Mouse (Mus musculus): ENCODE measurements around the gene Cav3. TPM values are rescaled to one million over a fixed set of nuclear protein-coding genes. Genes with fewer than 3 reads are reported as not detected.

Cav3 gene
- not detected for polyA plus RNA-seq (2014; fragmentation: Illumina TruSeq; extraction: RNeasy Lipid Tissue Mini Kit (QIAGEN cat#74804); ENCODE audit: low read depth, low replicate concordance)

GRCm38 (mm10) chr6:112459341-112459749 lies at the start of gene Cav3:
Cav3 (plus strand) TSS chr6:112459505.

GRCm38 (mm10) chr6:112489910-112490559 lies 30.7 kb downstream of the Cav3 start, which contains the start of gene Oxtr:
Oxtr (minus strand) TSS chr6:112489943.

Other genes with a start within 250 kb of the Cav3 start
- 0.50 TPM for gene Lmcd1, start 185.7 kb upstream of the Cav3 start, polyA plus RNA-seq (2014; fragmentation: Illumina TruSeq; extraction: RNeasy Lipid Tissue Mini Kit (QIAGEN cat#74804); ENCODE audit: low read depth, low replicate concordance)
- gene Ssu2, start 71.5 kb upstream of the Cav3 start, polyA plus RNA-seq (2014; fragmentation: Illumina TruSeq; extraction: RNeasy Lipid Tissue Mini Kit (QIAGEN cat#74804); ENCODE audit: low read depth, low replicate concordance): 1.0 TPM
- gene Oxtr, start 30.4 kb downstream of the Cav3 start, polyA plus RNA-seq (2014; fragmentation: Illumina TruSeq; extraction: RNeasy Lipid Tissue Mini Kit (QIAGEN cat#74804); ENCODE audit: low read depth, low replicate concordance): 0.54 TPM
- 10.4 TPM for gene Rad18, start 237.2 kb downstream of the Cav3 start, polyA plus RNA-seq (2014; fragmentation: Illumina TruSeq; extraction: RNeasy Lipid Tissue Mini Kit (QIAGEN cat#74804); ENCODE audit: low read depth, low replicate concordance)